Mouse (Mus musculus) adrenal gland, postnatal 4 days (tissue): ENCODE results near the gene Hp1bp3. TPM values are rescaled to one million over a fixed set of nuclear protein-coding genes. Genes with fewer than 3 reads are reported as not detected.

Source experiments
- DNase-seq, 2 experiments: peaks; one replicate each; pipeline ENCODE4 v3.0.0; 2021 to 2022; ENCODE audit warnings: low spot score in 2 of 2, mixed read lengths in 2 of 2
- total RNA-seq, 2 experiments: library from RNA; stranded (reverse); gene quantifications; 2 replicates each; pipeline ENCODE4 v1.2.3; 2021

Gene Hp1bp3
- total RNA-seq, 2 experiments from 2014 or later: 212 to 217 TPM

- no peak for DNase-seq
Observed at GRCm38 (mm10) chr4:138293949-138294550, 78.0 kb downstream of the Hp1bp3 start.

Other genes with a start within 250 kb of the Hp1bp3 start
- gene Eif4g3, start 223.3 kb upstream of the Hp1bp3 start, total RNA-seq: 100 to 1,000 TPM; 121 to 142 TPM
- 1 to 10 TPM; 3.7 to 4.5 TPM for gene Sh2d5, start 34.1 kb downstream of the Hp1bp3 start, total RNA-seq
- gene Kif17, start 34.1 kb downstream of the Hp1bp3 start, total RNA-seq: 1 to 10 TPM; 5.6 to 6.7 TPM
- 100 to 1,000 TPM; 165 to 169 TPM for gene Ddost, start 88.4 kb downstream of the Hp1bp3 start, total RNA-seq
- 100 to 1,000 TPM; 153 to 158 TPM for gene Pink1, start 110.0 kb downstream of the Hp1bp3 start, total RNA-seq
- gene Cda, start 151.7 kb downstream of the Hp1bp3 start, total RNA-seq: 10 to 100 TPM; 15.7 to 22.9 TPM
- gene Fam43b, start 180.2 kb downstream of the Hp1bp3 start, total RNA-seq: 1 to 10 TPM; 2.2 to 3.2 TPM
- gene Mul1, start 218.4 kb downstream of the Hp1bp3 start, total RNA-seq: 10 to 100 TPM; 46.4 to 51.4 TPM
- gene Camk2n1, start 238.0 kb downstream of the Hp1bp3 start, total RNA-seq: 10 to 100 TPM; 32.9 to 36.4 TPM